Mouse (Mus musculus): Measurements from ENCODE around the gene Lst1. TPM values are rescaled to one million over a fixed set of nuclear protein-coding genes. Genes with fewer than 3 reads are reported as not detected.

The Lst1 gene
- polyA plus RNA-seq, 1 experiment from 2014 or later = 4.7 TPM

GRCm38 (mm10) chr17:35218516-35219193 lies 30.4 kb upstream of the Lst1 start:
- Histone ChIP-seq H3K9me3 (replicated peaks; ENCODE audit: control insufficient read depth, low read length, poor library complexity, severe bottlenecking) (no peaks in the 10 kb centered on the region), H3K4me1 (ENCODE audit: control insufficient read depth, insufficient read depth, low read length) (no peaks in the 10 kb centered on the region), H3K27me3 (ENCODE audit: control insufficient read depth, insufficient read depth, low read depth, low read length) (no peaks in the 10 kb centered on the region), H3K27ac (ENCODE audit: low read length) (no peak overlapping the region), H3K9ac (ENCODE audit: low read depth, low read length) (no peak overlapping the region), H3K36me3 (ENCODE audit: control insufficient read depth, insufficient read depth, low read length) (peaks cover 8% of the 10 kb centered on the region; the same call in 1 of the 2 replicates), H3K4me2 (ENCODE audit: low read length) (no peak overlapping the region), H3K4me3 (ENCODE audit: low read depth, low read length) (no peak overlapping the region)
- WGBS = 85% methylated on average over 18 of the region's 18 CpGs
- no peak for ATAC-seq

DNA sequence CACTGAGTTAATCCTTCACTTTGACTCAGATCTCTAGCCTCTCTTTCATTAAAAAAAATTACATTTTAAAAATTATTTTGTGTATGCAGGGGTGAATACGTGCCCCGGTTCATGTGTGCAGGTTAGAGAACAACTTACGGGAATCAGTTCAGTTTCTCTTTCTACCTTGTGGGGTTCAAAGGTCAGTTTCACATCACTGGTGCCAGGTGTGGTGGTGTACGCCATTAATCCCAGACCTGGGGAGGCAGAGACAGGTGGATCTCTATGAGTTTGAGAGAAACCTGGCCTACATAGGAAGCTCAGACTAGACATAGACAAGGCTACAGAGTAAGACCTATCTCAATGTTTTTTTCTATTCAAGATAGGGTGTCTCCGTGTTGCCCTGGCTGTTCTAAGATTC lies 24.8 kb upstream of the Lst1 start:
- Histone ChIP-seq H3K4me3 (ENCODE audit: low read depth, low read length) (no peak overlapping the region), H3K4me1 (ENCODE audit: control insufficient read depth, insufficient read depth, low read length) (no peaks in the 10 kb centered on the region), H3K27ac (ENCODE audit: low read length) (no peak overlapping the region), H3K27me3 (ENCODE audit: control insufficient read depth, insufficient read depth, low read depth, low read length) (no peaks in the 10 kb centered on the region), H3K9ac (ENCODE audit: low read depth, low read length) (no peak overlapping the region), H3K4me2 (ENCODE audit: low read length) (no peak overlapping the region), H3K9me3 (replicated peaks; ENCODE audit: control insufficient read depth, low read length, poor library complexity, severe bottlenecking) (no peaks in the 10 kb centered on the region), H3K36me3 (ENCODE audit: control insufficient read depth, insufficient read depth, low read length) (no peaks in the 10 kb centered on the region)
- 97% methylated on average over 5 of the region's 5 CpGs for WGBS
- no peak for ATAC-seq

DNA sequence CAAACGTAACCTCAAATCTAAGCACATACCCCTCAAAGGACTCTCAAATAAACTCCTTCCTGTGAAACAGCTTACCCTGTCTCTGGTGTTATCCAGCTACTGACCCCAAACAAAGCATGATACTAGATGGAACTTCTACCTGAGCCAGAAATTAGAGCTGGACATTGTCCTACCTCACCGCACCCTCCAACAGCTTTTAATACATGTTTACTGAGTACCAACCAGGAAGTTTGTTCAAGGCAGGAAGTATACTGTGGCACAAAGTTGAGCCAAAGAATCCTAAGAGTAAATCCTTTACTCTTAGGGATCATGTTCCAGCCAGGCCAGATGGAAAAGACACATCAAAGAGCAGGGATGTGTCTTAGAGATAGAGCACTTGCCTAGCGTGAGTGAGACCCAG lies 22.4 kb upstream of the Lst1 start:
- ATAC-seq = no peak
- H3K36me3 ChIP-seq (ENCODE audit: control insufficient read depth, insufficient read depth, low read length) = no peaks in the 10 kb centered on the region
- 79% methylated on average over 3 of the region's 3 CpGs for WGBS
- H3K4me1 ChIP-seq (ENCODE audit: control insufficient read depth, insufficient read depth, low read length) = no peaks in the 10 kb centered on the region
- H3K9me3 ChIP-seq (replicated peaks; ENCODE audit: control insufficient read depth, low read length, poor library complexity, severe bottlenecking) = no peaks in the 10 kb centered on the region
- H3K4me2 ChIP-seq (ENCODE audit: low read length) = no peak overlapping the region
- H3K27ac ChIP-seq (ENCODE audit: low read length) = no peak overlapping the region
- H3K27me3 ChIP-seq (ENCODE audit: control insufficient read depth, insufficient read depth, low read depth, low read length) = no peaks in the 10 kb centered on the region
- H3K9ac ChIP-seq (ENCODE audit: low read depth, low read length) = no peak overlapping the region
- no peak overlapping the region for H3K4me3 ChIP-seq (ENCODE audit: low read depth, low read length)

GRCm38 (mm10) chr17:35209785-35210535 lies 21.7 kb upstream of the Lst1 start:
- no peaks in the 10 kb centered on the region for H3K36me3 ChIP-seq (ENCODE audit: control insufficient read depth, insufficient read depth, low read length)
- WGBS = 68% methylated on average over 12 of the region's 12 CpGs
- no peaks in the 10 kb centered on the region for H3K9me3 ChIP-seq (replicated peaks; ENCODE audit: control insufficient read depth, low read length, poor library complexity, severe bottlenecking)
- no peaks in the 10 kb centered on the region for H3K27me3 ChIP-seq (ENCODE audit: control insufficient read depth, insufficient read depth, low read depth, low read length)
- no peak overlapping the region for H3K27ac ChIP-seq (ENCODE audit: low read length)
- no peak overlapping the region for H3K4me3 ChIP-seq (ENCODE audit: low read depth, low read length)
- H3K4me2 ChIP-seq (ENCODE audit: low read length) = no peak overlapping the region
- no peak for ATAC-seq
- H3K9ac ChIP-seq (ENCODE audit: low read depth, low read length) = no peak overlapping the region
- H3K4me1 ChIP-seq (ENCODE audit: control insufficient read depth, insufficient read depth, low read length) = no peaks in the 10 kb centered on the region

GRCm38 (mm10) chr17:35205380-35205769 lies 17.1 kb upstream of the Lst1 start:
- Histone ChIP-seq H3K36me3 (ENCODE audit: control insufficient read depth, insufficient read depth, low read length) (no peaks in the 10 kb centered on the region), H3K9ac (ENCODE audit: low read depth, low read length) (0 out of 2 replicates have a peak overlapping the region, but pooled peaks have one; percentile 40), H3K27me3 (ENCODE audit: control insufficient read depth, insufficient read depth, low read depth, low read length) (peaks cover 5% of the 10 kb centered on the region), H3K4me1 (ENCODE audit: control insufficient read depth, insufficient read depth, low read length) (no peaks in the 10 kb centered on the region), H3K9me3 (replicated peaks; ENCODE audit: control insufficient read depth, low read length, poor library complexity, severe bottlenecking) (no peaks in the 10 kb centered on the region), H3K4me2 (ENCODE audit: low read length) (no peak overlapping the region), H3K27ac (ENCODE audit: low read length) (no peak overlapping the region), H3K4me3 (ENCODE audit: low read depth, low read length) (no peak overlapping the region)
- ATAC-seq = no peak
- WGBS = 69% methylated on average over 10 of the region's 10 CpGs

- peaks cover 5% of the 10 kb centered on the region for H3K27me3 ChIP-seq (ENCODE audit: control insufficient read depth, insufficient read depth, low read depth, low read length)
- 0 out of 2 replicates have a peak within 1 kb of the TSS, but pooled peaks have one; percentile 40 for H3K9ac ChIP-seq (ENCODE audit: low read depth, low read length)
- H3K4me1 ChIP-seq (ENCODE audit: control insufficient read depth, insufficient read depth, low read length) = no peaks in the 10 kb centered on the region
- H3K36me3 ChIP-seq (ENCODE audit: control insufficient read depth, insufficient read depth, low read length) = no peaks in the 10 kb centered on the region
- no peak within 1 kb of the TSS for H3K4me3 ChIP-seq (ENCODE audit: low read depth, low read length)
- H3K4me2 ChIP-seq (ENCODE audit: low read length) = 0 out of 2 replicates have a peak within 1 kb of the TSS, but pooled peaks have one; percentile 3
- H3K27ac ChIP-seq (ENCODE audit: low read length) = no peak within 1 kb of the TSS
- ATAC-seq = no peak
- 33% methylated on average over 20 of the region's 20 CpGs for WGBS
- no peaks in the 10 kb centered on the region for H3K9me3 ChIP-seq (replicated peaks; ENCODE audit: control insufficient read depth, low read length, poor library complexity, severe bottlenecking)
Observed at GRCm38 (mm10) chr17:35204494-35205379, 16.5 kb upstream of the Lst1 start, which contains the start of gene Lta. Gene Lta (minus strand): TSS chr17:35205351.

- ATAC-seq = no peak
- H3K4me2 ChIP-seq (ENCODE audit: low read length) = no peak overlapping the region
- H3K27ac ChIP-seq (ENCODE audit: low read length) = no peak overlapping the region
- no peak overlapping the region for H3K9ac ChIP-seq (ENCODE audit: low read depth, low read length)
- no peaks in the 10 kb centered on the region for H3K9me3 ChIP-seq (replicated peaks; ENCODE audit: control insufficient read depth, low read length, poor library complexity, severe bottlenecking)
- no peaks in the 10 kb centered on the region for H3K36me3 ChIP-seq (ENCODE audit: control insufficient read depth, insufficient read depth, low read length)
- WGBS = 88% methylated on average over 4 of the region's 4 CpGs
- peaks cover 5% of the 10 kb centered on the region for H3K27me3 ChIP-seq (ENCODE audit: control insufficient read depth, insufficient read depth, low read depth, low read length)
- H3K4me1 ChIP-seq (ENCODE audit: control insufficient read depth, insufficient read depth, low read length) = no peaks in the 10 kb centered on the region
- H3K4me3 ChIP-seq (ENCODE audit: low read depth, low read length) = no peak overlapping the region
Observed at GRCm38 (mm10) chr17:35202442-35202841, 14.2 kb upstream of the Lst1 start.

DNA sequence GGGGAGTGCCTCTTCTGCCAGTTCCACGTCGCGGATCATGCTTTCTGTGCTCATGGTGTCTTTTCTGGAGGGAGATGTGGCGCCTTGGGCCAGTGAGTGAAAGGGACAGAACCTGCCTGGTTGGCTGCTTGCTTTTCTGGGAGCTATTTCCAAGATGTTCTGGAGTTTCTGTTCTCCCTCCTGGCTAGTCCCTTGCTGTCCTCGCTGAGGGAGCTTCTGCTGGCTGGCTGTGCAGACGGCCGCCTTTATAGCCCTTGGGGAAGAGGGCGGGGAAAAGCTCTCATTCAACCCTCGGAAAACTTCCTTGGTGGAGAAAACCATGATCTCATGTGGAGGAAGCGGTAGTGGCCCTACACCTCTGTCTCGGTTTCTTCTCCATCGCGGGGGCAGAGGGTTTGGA lies 13.5 kb upstream of the Lst1 start, which contains the start of gene Tnf:
TSS of gene Tnf (minus strand) at position 221 of the 400 bp plus-strand sequence.
- H3K9ac ChIP-seq (ENCODE audit: low read depth, low read length) = no peak within 1 kb of the TSS
- 51% methylated on average over 13 of the region's 13 CpGs for WGBS
- no peaks in the 10 kb centered on the region for H3K9me3 ChIP-seq (replicated peaks; ENCODE audit: control insufficient read depth, low read length, poor library complexity, severe bottlenecking)
- H3K27me3 ChIP-seq (ENCODE audit: control insufficient read depth, insufficient read depth, low read depth, low read length) = peaks cover 9% of the 10 kb centered on the region
- ATAC-seq = no peak
- no peak within 1 kb of the TSS for H3K4me3 ChIP-seq (ENCODE audit: low read depth, low read length)
- H3K36me3 ChIP-seq (ENCODE audit: control insufficient read depth, insufficient read depth, low read length) = no peaks in the 10 kb centered on the region
- no peak within 1 kb of the TSS for H3K4me2 ChIP-seq (ENCODE audit: low read length)
- H3K4me1 ChIP-seq (ENCODE audit: control insufficient read depth, insufficient read depth, low read length) = no peaks in the 10 kb centered on the region
- no peak within 1 kb of the TSS for H3K27ac ChIP-seq (ENCODE audit: low read length)

All from midbrain, embryonic 16.5 days (tissue).